Mouse (Mus musculus) T-helper 1 cell (primary cell): ENCODE measurements around the gene Eif2s3y.

Experiments
- in situ Hi-C: fragments of 300-600 bp; cut with MboI, MseI; formaldehyde crosslinking; loops from one replicate; pipeline ENCODE4 v1.15.1; 2025; ENCODE audit warnings: high pct_unique_total_duplicates

The Eif2s3y gene

DNA sequence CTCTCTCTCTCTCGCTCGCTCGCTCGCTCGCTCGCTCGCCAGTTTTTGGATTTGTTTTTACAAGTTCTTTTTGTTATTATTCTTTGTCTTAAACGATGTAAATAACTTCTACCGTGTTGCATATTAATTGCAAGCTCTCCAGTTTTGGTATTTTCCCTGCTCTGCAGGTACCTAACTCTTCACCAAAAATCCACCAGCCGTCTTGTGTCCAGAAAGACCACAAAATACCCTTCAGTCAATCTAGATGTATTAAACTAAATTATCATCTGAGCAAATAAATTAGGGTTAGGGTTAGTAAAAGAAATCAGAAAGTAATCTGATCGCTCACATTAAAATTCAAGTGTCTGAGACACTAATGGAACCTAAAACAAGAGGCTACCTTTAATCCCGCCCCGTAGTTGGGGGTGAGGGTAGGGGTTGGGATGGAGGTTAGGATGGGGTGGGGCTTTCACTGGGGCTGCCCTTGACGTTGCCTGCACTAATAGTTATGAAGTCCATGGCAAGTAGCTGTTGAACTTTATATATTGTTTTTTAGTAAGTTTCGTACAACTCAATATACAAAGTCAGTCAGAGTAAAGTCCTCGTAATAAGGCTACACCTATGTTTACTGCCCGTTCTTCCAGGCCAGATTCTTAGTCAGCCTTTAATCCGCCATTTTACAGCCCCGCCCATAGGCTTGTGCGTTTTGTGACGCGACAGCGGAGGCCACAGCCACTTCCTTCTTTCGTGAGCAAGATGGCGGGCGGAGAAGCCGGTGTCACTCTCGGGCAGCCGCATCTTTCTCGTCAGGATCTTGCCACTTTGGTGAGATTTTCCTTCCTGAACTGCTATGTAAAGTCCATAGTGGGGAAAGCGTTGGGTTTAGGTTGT, at the start of gene Eif2s3y:
Gene Eif2s3y (plus strand): TSS at position 662 of the 870 bp plus-strand sequence.
- in situ Hi-C loops, result no loop called here
